In the genomic region with DNA sequence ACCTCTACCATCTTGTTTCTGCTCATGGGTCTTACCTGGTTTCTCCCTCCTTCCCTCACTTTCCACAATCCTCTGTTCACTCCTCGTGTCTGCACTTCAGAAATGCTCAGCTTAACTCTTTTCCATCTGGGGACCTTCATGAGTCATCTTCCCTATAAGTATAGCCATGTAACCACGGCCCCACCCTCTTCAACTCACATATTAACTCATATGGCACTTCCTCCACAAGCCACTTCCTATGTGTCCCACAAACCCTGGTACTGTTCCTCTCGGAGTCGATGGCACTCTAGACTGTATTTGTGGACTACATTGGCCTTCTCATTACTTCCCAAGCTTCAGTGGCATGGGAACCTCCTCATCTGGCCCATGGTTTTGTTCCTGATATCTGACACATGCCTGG, we compare ENCODE assay signal across 22 mouse cellular contexts. TPM values are rescaled to one million over a fixed set of nuclear protein-coding genes. Genes with fewer than 3 reads are reported as not detected.
DNase-seq lines count a peak whose midpoint lies in the region; ATAC-seq and TF ChIP-seq lines count a peak whose summit lies in the region.
"Had no signal": no experiment of that assay in that cellular context is flagged by ENCODE, and none has a peak within 500 bp of the region (broad histone marks: within the 10 kb centered on the region; RNA-seq: fewer than 3 reads in every experiment).

No protein-coding gene starts in this region.

- ATAC-seq in liver, embryonic 15.5 days (ENCODE audit: insufficient read depth): no peak
- peak; percentile 74 to 79 for ATAC-seq in hematopoietic stem cell, adult 5-6 weeks (replicated peaks in 1 of 2; ENCODE audit: insufficient read depth in 1 of 2, low FRiP score in 2 of 2, low TSS enrichment in 1 of 2, low read depth in 1 of 2, poor library complexity in 2 of 2, severe bottlenecking in 2 of 2)

- H3K4me2 ChIP-seq in liver, embryonic 15.5 days: 0 out of 2 replicates have a peak overlapping the region, but pooled peaks have one; percentile 18
- H3K4me2 ChIP-seq: embryonic facial prominence, embryonic 15.5 days; heart, embryonic 11.5 days; hindbrain, embryonic 15.5 days; limb, embryonic 12.5 days; lung, embryonic 14.5 days; neural tube, embryonic 13.5 days had no signal

- H3K9ac ChIP-seq in liver, embryonic 15.5 days: no peak overlapping the region
- H3K9ac ChIP-seq: embryonic facial prominence, embryonic 15.5 days; hindbrain, embryonic 15.5 days; limb, embryonic 12.5 days; lung, embryonic 14.5 days; neural tube, embryonic 13.5 days had no signal

- no peaks in the 10 kb centered on the region for H3K4me1 ChIP-seq in liver, embryonic 15.5 days (replicated peaks)
- H3K4me1 ChIP-seq: embryonic facial prominence, embryonic 15.5 days; hindbrain, embryonic 15.5 days; midbrain, embryonic 10.5 days had no signal

- no peaks in the 10 kb centered on the region for H3K27me3 ChIP-seq in liver, embryonic 15.5 days
- H3K27me3 ChIP-seq: embryonic facial prominence, embryonic 15.5 days; hindbrain, embryonic 15.5 days; limb, embryonic 12.5 days; neural tube, embryonic 13.5 days had no signal

- DNase-seq in liver: no peak
- DNase-seq in NIH3T3 (ENCODE audit: low read depth): peak; percentile 16
- DNase-seq in naive thymus-derived CD4-positive, alpha-beta T cell, adult 2 months (ENCODE audit: low read depth): peak; percentile 42
- no peak for DNase-seq in adrenal gland, postnatal 14 days
- no peak for DNase-seq in layer of hippocampus, adult 9-10 months (ENCODE audit: low spot score)
- DNase-seq in layer of hippocampus, adult 2 months (ENCODE audit: low spot score in 2 of 2): no peak
- DNase-seq: B cell, adult 2 months; cerebellum, adult 18-20 months; gastrocnemius, postnatal 10 days; kidney, adult 11 months; lung, embryonic 14.5 days; right cerebral cortex, postnatal 25 days; thymus, postnatal 4 days had no signal

- peak overlapping the region; percentile 34; the same call in 1 of the 2 replicates for H3K4me3 ChIP-seq in liver, embryonic 15.5 days (replicated peaks)
- H3K4me3 ChIP-seq in layer of hippocampus, adult 2 months: no peak overlapping the region
- H3K4me3 ChIP-seq: embryonic facial prominence, embryonic 15.5 days; hindbrain, embryonic 15.5 days; limb, embryonic 12.5 days; midbrain, embryonic 10.5 days; neural tube, embryonic 13.5 days had no signal

- H3K27ac ChIP-seq in liver, embryonic 15.5 days (replicated peaks): 0 out of 2 replicates have a peak overlapping the region, but pooled peaks have one; percentile 34
- H3K27ac ChIP-seq in layer of hippocampus, adult 2 months: no peak overlapping the region
- H3K27ac ChIP-seq: embryonic facial prominence, embryonic 15.5 days; hindbrain, embryonic 15.5 days; kidney, postnatal 0 days; limb, embryonic 12.5 days; midbrain, embryonic 10.5 days; neural tube, embryonic 13.5 days had no signal

- no peak for TF ChIP-seq CTCF in layer of hippocampus, adult 2 months (conservative IDR thresholded peaks at IDR 0.05)

- no peaks in the 10 kb centered on the region for H3K36me3 ChIP-seq in liver, embryonic 15.5 days (replicated peaks)
- H3K36me3 ChIP-seq: embryonic facial prominence, embryonic 15.5 days; hindbrain, embryonic 15.5 days; limb, embryonic 12.5 days; midbrain, embryonic 10.5 days; neural tube, embryonic 13.5 days had no signal

- WGBS in liver, embryonic 15.5 days (ENCODE audit: insufficient replicate concordance): 14% methylated on average over 4 of the region's 4 CpGs

- no peaks in the 10 kb centered on the region for H3K9me3 ChIP-seq in liver, embryonic 15.5 days (replicated peaks)
- H3K9me3 ChIP-seq: embryonic facial prominence, embryonic 15.5 days; hindbrain, embryonic 15.5 days; limb, embryonic 12.5 days; midbrain, embryonic 10.5 days; neural tube, embryonic 13.5 days had no signal

RNA-seq across cellular contexts. Expression of gene Atp8b4, which starts 9.0 kb away (rescaled TPM):
- polyA plus RNA-seq in liver, embryonic 15.5 days (2015; fragmentation: Nextera tagmentation; extraction: Ambion mirVana): 5.8 and 6.7 TPM in 2 replicates
- 31.5 and 55.8 TPM in 2 replicates for total RNA-seq in hematopoietic stem cell, adult 5-6 weeks (2017)
- 0.70 and 2.0 TPM in 2 replicates for total RNA-seq in adrenal gland, postnatal 14 days (2021)
- total RNA-seq in layer of hippocampus, adult 2 months (2021): not detected
- polyA plus RNA-seq: neural tube, embryonic 13.5 days had no signal

Comparison
In these comparisons a context has a peak if more than half of its experiments do, and no peak if none do; other contexts are left out.
1. DNase-seq: peak in NIH3T3 (single experiment) and naive thymus-derived CD4-positive, alpha-beta T cell, adult 2 months (single experiment); none in liver (single experiment), adrenal gland, postnatal 14 days (single experiment), layer of hippocampus, adult 9-10 months (single experiment) and layer of hippocampus, adult 2 months (0 of 2).
2. RNA of gene Atp8b4, which starts 9.0 kb away (total RNA-seq): 31.5 to 55.8 TPM in hematopoietic stem cell, adult 5-6 weeks; 0.70 to 2.0 TPM in adrenal gland, postnatal 14 days and not detected in layer of hippocampus, adult 2 months; every median in the first group is over 10 times any median in the second.